Mouse (Mus musculus) ES-E14 (cell line): ENCODE data around the gene Aanat. TPM values are rescaled to one million over a fixed set of nuclear protein-coding genes. Genes with fewer than 3 reads are reported as not detected.

Source experiments
- DNase-seq: peaks from one replicate; pipeline ENCODE4 v3.0.0-alpha.2; 2013; ENCODE audit warnings: low read depth, low spot score
- H3K27ac ChIP-seq: 2 replicates; pipeline ENCODE4 v1.5.1; 2012; ENCODE audit warnings: low read depth, mild to moderate bottlenecking, low read length, moderate library complexity, mixed read lengths; ENCODE audit not compliant: poor library complexity, insufficient read depth, severe bottlenecking
- H3K36me3 ChIP-seq: 2 replicates; pipeline ENCODE4 v1.6.1; 2012; ENCODE audit warnings: mild to moderate bottlenecking, low read length, moderate library complexity, mixed read lengths; ENCODE audit not compliant: control insufficient read depth, poor library complexity, insufficient read depth, severe bottlenecking
- H3K4me1 ChIP-seq, 2 experiments: fragments of 150-350 bp in 1 of 2; sonication (generic) in 1 of 2; 2 replicates each; pipeline ENCODE4 v1.6.1; 2012; ENCODE audit warnings: low read length in 2 of 2, mild to moderate bottlenecking in 1 of 2, mixed read lengths in 1 of 2; ENCODE audit not compliant: control insufficient read depth in 2 of 2, insufficient read depth in 2 of 2, poor library complexity in 1 of 2
- H3K4me3 ChIP-seq, 2 experiments: fragments of 150-350 bp in 1 of 2; sonication (generic) in 1 of 2; 2 replicates each; pipeline ENCODE4 v1.5.1; 2012; ENCODE audit warnings: low read length in 2 of 2, low read depth in 1 of 2, mild to moderate bottlenecking in 1 of 2, mixed read lengths in 1 of 2; ENCODE audit not compliant: insufficient read depth in 1 of 2, poor library complexity in 1 of 2, severe bottlenecking in 1 of 2
- H3K9ac ChIP-seq: 2 replicates; pipeline ENCODE4 v1.6.1; 2012; ENCODE audit warnings: low read depth, mild to moderate bottlenecking, low read length, mixed read lengths; ENCODE audit not compliant: poor library complexity, insufficient read depth, severe bottlenecking
- H3K9me3 ChIP-seq: fragments of 150-350 bp; sonication (generic); 2 replicates; pipeline ENCODE4 v1.6.1; 2012; ENCODE audit warnings: low read depth, mild to moderate bottlenecking, low read length; ENCODE audit not compliant: control insufficient read depth, insufficient read depth
- CHD2 ChIP-seq: IDR thresholded peaks from 2 replicates; pipeline ENCODE4 v1.6.1; 2014; ENCODE audit warnings: mild to moderate bottlenecking, low read depth, low read length, inconsistent platforms
- HCFC1 ChIP-seq: IDR thresholded peaks from 2 replicates; pipeline ENCODE4 v1.6.1; 2012; ENCODE audit warnings: low read length, inconsistent platforms, borderline replicate concordance; ENCODE audit not compliant: insufficient read depth
- MAFK ChIP-seq: IDR thresholded peaks from 2 replicates; pipeline ENCODE4 v1.6.1; 2014; ENCODE audit warnings: mild to moderate bottlenecking, low read depth, low read length, inconsistent platforms; ENCODE audit not compliant: insufficient read depth
- ZC3H11A ChIP-seq: IDR thresholded peaks from 2 replicates; pipeline ENCODE4 v1.6.1; 2012; ENCODE audit warnings: low read depth, mild to moderate bottlenecking, inconsistent platforms, low read length, borderline replicate concordance
- ZNF384 ChIP-seq: IDR thresholded peaks from 2 replicates; pipeline ENCODE4 v1.6.1; 2012; ENCODE audit warnings: low read depth, low read length, inconsistent platforms
- in situ Hi-C, 2 experiments: fragments of 600-800 bp; cut with MboI; formaldehyde crosslinking; loops; one replicate each; pipeline ENCODE4 v1.15.1; 2025; ENCODE audit warnings: low sequenced_read_pairs in 2 of 2, inconsistent platforms in 1 of 2; ENCODE audit not compliant: unreplicated experiment in 2 of 2
- total RNA-seq: library from RNA; depleted of rRNA; stranded (reverse); fragments of 300-350 nt; gene quantifications from 2 replicates; pipeline ENCODE4 v1.2.3, GENCODE M21; 2012

Aanat gene
- total RNA-seq, 1 experiment, result 0.94 TPM

- Histone ChIP-seq H3K27ac (no peak overlapping the region), H3K36me3 (no peaks in the 10 kb centered on the region), H3K9ac (peak overlapping the region; percentile 85), H3K4me1 (peaks cover 7 to 41% of the 10 kb centered on the region in 2 experiments; a peak in 3 of 4 replicates), H3K4me3 (peak overlapping the region; percentile 80 to 92), H3K9me3 (no peaks in the 10 kb centered on the region)
- no peak for DNase-seq
- in situ Hi-C loops, result no loop called here
- no peak for TF ChIP-seq ZC3H11A
Measured at GRCm38 (mm10) chr11:116623281-116624124, 37.3 kb downstream of the Aanat start.

- Histone ChIP-seq H3K9me3 (no peaks in the 10 kb centered on the region), H3K9ac (peak overlapping the region; percentile 85), H3K4me3 (peak overlapping the region; percentile 80 to 92), H3K4me1 (peaks cover 7 to 40% of the 10 kb centered on the region in 2 experiments; a peak in 3 of 4 replicates), H3K36me3 (no peaks in the 10 kb centered on the region), H3K27ac (peak overlapping the region; percentile 78)
- peak; percentile 74 for DNase-seq
- TF ChIP-seq CHD2 (no peak), MAFK (no peak), HCFC1 (no peak), ZC3H11A (no peak), ZNF384 (no peak)
- in situ Hi-C loops, result no loop called here
Measured at GRCm38 (mm10) chr11:116624131-116624832, 38.0 kb downstream of the Aanat start.

DNA sequence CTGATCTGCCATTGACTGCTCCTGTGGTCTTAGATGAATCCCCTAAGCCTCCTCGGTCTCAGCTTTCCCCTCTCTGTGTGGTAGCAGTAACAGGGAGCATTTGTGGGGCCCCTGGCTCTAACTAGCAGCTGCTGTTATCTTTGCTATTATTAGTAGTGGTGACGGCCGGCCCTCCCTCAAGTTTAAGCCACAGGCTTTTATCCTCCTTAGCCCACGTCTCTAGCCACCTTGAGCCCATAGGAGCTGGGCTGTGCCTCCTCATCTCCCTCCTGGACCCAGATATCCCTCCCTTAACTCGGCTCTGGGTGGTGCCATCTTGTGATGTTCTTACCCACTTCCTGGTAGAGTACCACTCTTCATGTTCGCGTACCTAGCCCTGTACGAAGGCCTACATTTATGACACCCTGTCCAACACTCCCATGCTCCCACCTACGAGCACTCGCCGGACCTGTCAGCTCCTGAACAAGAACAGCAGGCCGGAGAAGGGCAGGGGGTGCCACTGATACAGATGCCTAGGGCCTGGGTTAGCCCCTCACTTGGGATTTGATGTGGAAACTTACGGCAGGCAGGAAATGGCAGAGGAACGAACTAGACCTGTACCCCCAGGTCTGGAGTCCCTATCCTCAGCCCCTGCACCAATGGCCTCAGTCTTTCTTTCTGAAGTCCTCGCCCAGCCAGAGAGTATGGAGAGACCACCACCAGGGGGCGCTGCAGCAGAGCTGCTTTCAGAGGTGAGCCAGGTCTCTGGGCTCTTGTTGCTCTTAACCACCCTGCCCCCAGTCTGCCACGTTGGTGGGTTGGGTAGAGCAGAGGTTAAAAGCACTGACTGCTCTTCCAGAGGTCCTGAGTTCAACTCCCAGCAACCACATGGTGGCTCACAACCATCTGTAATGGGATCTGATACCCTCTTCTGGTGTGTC lies 39.1 kb downstream of the Aanat start:
- in situ Hi-C loops, result loop anchor here in 1 of 2 experiments (25.0 kb wide), 1 partner anchor 187 kb away; no protein-coding TSS in a partner anchor
- peak; percentile 87 for DNase-seq
- Histone ChIP-seq H3K9me3 (no peaks in the 10 kb centered on the region), H3K4me3 (no peak overlapping the region), H3K9ac (peak overlapping the region; percentile 62; the same call in 1 of the 2 replicates), H3K27ac (no peak overlapping the region; the same call in 1 of the 2 replicates), H3K36me3 (no peaks in the 10 kb centered on the region), H3K4me1 (peaks cover 7 to 34% of the 10 kb centered on the region in 2 experiments; a peak in 3 of 4 replicates)
- no peak for TF ChIP-seq MAFK
- 0 out of 2 replicates have a peak, but pooled peaks have one; percentile 5 for TF ChIP-seq ZNF384

DNA sequence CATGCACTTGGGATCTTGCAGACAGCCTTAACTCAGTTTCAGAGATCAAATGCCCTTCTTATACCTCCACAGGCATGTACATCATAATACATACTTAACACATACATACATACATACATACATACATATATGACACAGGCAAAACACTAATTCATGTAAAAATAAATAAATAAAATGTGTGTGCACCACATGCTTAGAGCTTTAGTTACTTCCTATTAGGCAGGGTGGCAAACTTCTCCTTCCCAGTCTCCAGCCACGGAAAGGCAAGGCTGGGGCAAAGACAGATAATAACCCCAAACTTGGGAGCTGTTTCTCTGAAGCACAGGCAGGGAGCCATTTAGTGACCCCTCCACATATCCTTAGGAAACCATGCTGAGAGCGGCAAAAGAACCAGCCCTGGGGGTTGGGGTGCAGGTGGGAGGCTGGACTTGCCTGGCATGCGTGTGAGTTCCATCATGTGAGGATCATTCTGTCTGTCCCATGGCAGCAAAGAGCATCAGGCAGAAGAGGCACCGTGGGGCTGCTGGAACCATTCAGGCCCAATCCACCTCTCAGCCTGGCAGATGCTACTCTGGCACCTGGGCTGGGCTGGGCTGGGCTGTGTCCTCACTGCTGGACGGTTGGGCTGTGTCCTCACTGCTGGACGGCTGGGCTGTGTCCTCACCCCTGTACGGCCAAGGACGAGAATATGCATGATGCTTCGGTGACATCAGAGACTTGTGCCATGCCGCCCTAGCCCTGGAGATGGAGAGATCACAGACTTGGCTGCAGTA lies 40.3 kb downstream of the Aanat start, which contains the start of gene Rhbdf2:
Gene Rhbdf2, minus strand, starts transcription at position 721 of the 773 bp plus-strand sequence.
- H3K4me1 ChIP-seq, result peaks cover 7 to 25% of the 10 kb centered on the region in 2 experiments; a peak in 3 of 4 replicates

More for the DNA sequence above, 40.3 kb downstream of the Aanat start, which contains the start of gene Rhbdf2:
- no peak for DNase-seq
- Histone ChIP-seq H3K9me3 (no peaks in the 10 kb centered on the region), H3K36me3 (no peaks in the 10 kb centered on the region), H3K9ac (no peak within 1 kb of the TSS), H3K27ac (no peak within 1 kb of the TSS; the same call in 1 of the 2 replicates), H3K4me3 (no peak within 1 kb of the TSS)
- in situ Hi-C loops, result loop anchor here in 1 of 2 experiments (25.0 kb wide), 1 partner anchor 186 kb away; no protein-coding TSS in a partner anchor
- no peak for TF ChIP-seq ZNF384
- no peak for TF ChIP-seq CHD2
- no peak for TF ChIP-seq MAFK
- TF ChIP-seq HCFC1, result no peak
- no peak for TF ChIP-seq ZC3H11A
